Mouse (Mus musculus) lung, adult 2 months (tissue): ENCODE data around the gene Epha4.

Experiments used
- CTCF ChIP-seq: fragments of 200-500 bp; IDR thresholded peaks from 2 replicates; pipeline ENCODE4 v1.5.1; 2011; ENCODE audit warnings: mild to moderate bottlenecking, low read length, control low read depth; ENCODE audit not compliant: insufficient read depth
- POLR2A ChIP-seq: fragments of 200-500 bp; IDR thresholded peaks from 2 replicates; pipeline ENCODE4 v1.6.1; 2011; ENCODE audit warnings: low read depth, mild to moderate bottlenecking, control low read depth, low read length, borderline replicate concordance; ENCODE audit errors: extremely low read depth

DNA sequence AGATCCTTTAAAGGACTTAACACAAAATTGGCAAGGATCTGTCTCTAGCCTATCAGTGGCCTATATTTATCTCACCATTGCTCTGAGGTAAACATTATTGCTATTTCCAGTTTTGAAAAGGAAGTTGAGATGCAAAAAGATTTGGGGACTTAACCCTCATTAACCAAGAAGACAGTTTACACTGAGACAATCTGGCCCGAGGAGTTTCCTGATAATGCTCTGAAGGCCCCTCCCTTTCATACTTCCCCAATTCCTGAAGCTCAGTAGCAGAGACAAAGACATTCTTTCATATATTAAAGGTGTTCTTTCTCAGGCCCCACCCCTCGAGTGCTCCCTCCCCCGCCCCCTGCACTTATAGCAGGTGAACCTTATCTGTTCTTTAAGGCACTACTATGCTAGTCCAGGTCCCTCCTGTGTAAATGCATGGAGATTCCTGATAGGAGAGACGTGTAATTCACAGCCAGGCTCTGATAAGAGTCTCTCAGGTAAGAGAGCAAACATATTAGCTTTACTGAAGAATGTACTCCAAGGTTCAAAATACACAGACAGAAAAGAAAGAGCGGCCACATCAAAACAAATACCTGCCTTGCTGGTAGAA, 46.1 kb downstream of the Epha4 start:
- TF ChIP-seq CTCF (no peak), POLR2A (no peak)
